Mouse (Mus musculus): ENCODE results near the gene Abcb5. TPM values are rescaled to one million over a fixed set of nuclear protein-coding genes. Genes with fewer than 3 reads are reported as not detected.
"Not testable (repeated sequence)": the region's sequence is repeated elsewhere in the genome, so short reads cannot be mapped to it uniquely, and the experiment has no call there.

Abcb5 gene
- not detected in 2 replicates for polyA plus RNA-seq (2016; fragmentation: Nextera tagmentation; extraction: Ambion mirVana)

GRCm38 (mm10) chr12:118966321-118966720 is at the start of gene Abcb5:
Gene Abcb5 (minus strand): TSS chr12:118966421.
- no peak within 1 kb of the TSS for H3K4me3 ChIP-seq
- WGBS: 92% methylated on average over 4 of the region's 4 CpGs
- no peaks in the 10 kb centered on the region for H3K4me1 ChIP-seq
- H3K27me3 ChIP-seq (ENCODE audit: low read depth, poor library complexity, severe bottlenecking): no peaks in the 10 kb centered on the region
- no peak within 1 kb of the TSS for H3K27ac ChIP-seq
- DNase-seq (ENCODE audit: low spot score): no peak
- no peaks in the 10 kb centered on the region for H3K36me3 ChIP-seq
- no peaks in the 10 kb centered on the region for H3K9me3 ChIP-seq (replicated peaks)

GRCm38 (mm10) chr12:118999230-118999629 is 33.0 kb upstream of the Abcb5 start:
- H3K4me1 ChIP-seq: no peaks in the 10 kb centered on the region
- H3K9me3 ChIP-seq (replicated peaks): no peaks in the 10 kb centered on the region
- no peaks in the 10 kb centered on the region for H3K36me3 ChIP-seq
- no peak for DNase-seq (ENCODE audit: low spot score)
- H3K4me3 ChIP-seq: no peak overlapping the region
- no peaks in the 10 kb centered on the region for H3K27me3 ChIP-seq (ENCODE audit: low read depth, poor library complexity, severe bottlenecking)
- no peak overlapping the region for H3K27ac ChIP-seq
- 83% methylated on average over 2 of the region's 2 CpGs for WGBS

- H3K9me3 ChIP-seq (replicated peaks): no peaks in the 10 kb centered on the region
- no peaks in the 10 kb centered on the region for H3K4me1 ChIP-seq
- H3K4me3 ChIP-seq: no peak overlapping the region
- WGBS: 88% methylated on average over 1 of the region's 1 CpGs
- DNase-seq (ENCODE audit: low spot score): no peak
- no peak overlapping the region for H3K27ac ChIP-seq
- H3K36me3 ChIP-seq: no peaks in the 10 kb centered on the region
- no peaks in the 10 kb centered on the region for H3K27me3 ChIP-seq (ENCODE audit: low read depth, poor library complexity, severe bottlenecking)
Observed at GRCm38 (mm10) chr12:118994328-118995166, 28.3 kb upstream of the Abcb5 start.

GRCm38 (mm10) chr12:118984852-118985251 is 18.6 kb upstream of the Abcb5 start:
- DNase-seq (ENCODE audit: low spot score): no peak
- Histone ChIP-seq H3K27me3 (ENCODE audit: low read depth, poor library complexity, severe bottlenecking) (no peaks in the 10 kb centered on the region), H3K27ac (no peak overlapping the region), H3K9me3 (replicated peaks) (no peaks in the 10 kb centered on the region), H3K4me3 (no peak overlapping the region), H3K36me3 (no peaks in the 10 kb centered on the region), H3K4me1 (no peaks in the 10 kb centered on the region)
- 87% methylated on average over 1 of the region's 1 CpGs for WGBS

GRCm38 (mm10) chr12:118930386-118931318 is 35.6 kb downstream of the Abcb5 start:
- DNase-seq (ENCODE audit: low spot score): peak; percentile 59
- peak overlapping the region; percentile 31; the same call in 1 of the 2 replicates for H3K4me3 ChIP-seq
- H3K9me3 ChIP-seq (replicated peaks): no peaks in the 10 kb centered on the region
- 22% methylated on average over 13 of the region's 13 CpGs for WGBS
- peaks cover 6% of the 10 kb centered on the region for H3K4me1 ChIP-seq
- H3K27me3 ChIP-seq (ENCODE audit: low read depth, poor library complexity, severe bottlenecking): no peaks in the 10 kb centered on the region
- H3K27ac ChIP-seq: peak overlapping the region; percentile 70
- H3K36me3 ChIP-seq: no peaks in the 10 kb centered on the region

GRCm38 (mm10) chr12:118926813-118927281 is 39.4 kb downstream of the Abcb5 start:
- H3K27ac ChIP-seq: peak overlapping the region; percentile 63; the same call in 1 of the 2 replicates

GRCm38 (mm10) chr12:118923874-118924273 is 42.3 kb downstream of the Abcb5 start:
- not testable (repeated sequence) for H3K36me3 ChIP-seq; H3K27ac ChIP-seq; H3K27me3 ChIP-seq (ENCODE audit: low read depth, poor library complexity, severe bottlenecking); H3K4me3 ChIP-seq; H3K9me3 ChIP-seq (replicated peaks); H3K4me1 ChIP-seq; DNase-seq (ENCODE audit: low spot score)
- WGBS: 50% methylated on average over 1 of the region's 1 CpGs

More at GRCm38 (mm10) chr12:118926813-118927281, 39.4 kb downstream of the Abcb5 start:
- 19% methylated on average over 13 of the region's 13 CpGs for WGBS
- no peaks in the 10 kb centered on the region for H3K27me3 ChIP-seq (ENCODE audit: low read depth, poor library complexity, severe bottlenecking)
- H3K4me3 ChIP-seq: peak overlapping the region; percentile 24; the same call in 1 of the 2 replicates
- H3K4me1 ChIP-seq: peaks cover 6% of the 10 kb centered on the region
- DNase-seq (ENCODE audit: low spot score): peak; percentile 41
- H3K9me3 ChIP-seq (replicated peaks): no peaks in the 10 kb centered on the region
- no peaks in the 10 kb centered on the region for H3K36me3 ChIP-seq

- Histone ChIP-seq H3K9me3 (replicated peaks) (no peaks in the 10 kb centered on the region), H3K4me3 (no peak overlapping the region)
- WGBS: 94% methylated on average over 1 of the region's 1 CpGs
Observed at GRCm38 (mm10) chr12:118917771-118918170, 48.5 kb downstream of the Abcb5 start.

GRCm38 (mm10) chr12:118910360-118910759 is 55.9 kb downstream of the Abcb5 start:
- no peak for DNase-seq (ENCODE audit: low spot score)
- no peak overlapping the region for H3K4me3 ChIP-seq
- WGBS: 75% methylated on average over 2 of the region's 2 CpGs
- no peaks in the 10 kb centered on the region for H3K4me1 ChIP-seq
- H3K27me3 ChIP-seq (ENCODE audit: low read depth, poor library complexity, severe bottlenecking): no peaks in the 10 kb centered on the region
- no peaks in the 10 kb centered on the region for H3K9me3 ChIP-seq (replicated peaks)
- H3K36me3 ChIP-seq: no peaks in the 10 kb centered on the region
- H3K27ac ChIP-seq: no peak overlapping the region

More at GRCm38 (mm10) chr12:118917771-118918170, 48.5 kb downstream of the Abcb5 start:
- H3K36me3 ChIP-seq: no peaks in the 10 kb centered on the region
- DNase-seq (ENCODE audit: low spot score): no peak
- no peaks in the 10 kb centered on the region for H3K4me1 ChIP-seq
- no peaks in the 10 kb centered on the region for H3K27me3 ChIP-seq (ENCODE audit: low read depth, poor library complexity, severe bottlenecking)
- no peak overlapping the region for H3K27ac ChIP-seq

GRCm38 (mm10) chr12:118902249-118902648 is 64.0 kb downstream of the Abcb5 start:
- Histone ChIP-seq H3K27ac (no peak overlapping the region), H3K4me1 (peaks cover 4% of the 10 kb centered on the region; the same call in 1 of the 2 replicates), H3K4me3 (no peak overlapping the region), H3K36me3 (no peaks in the 10 kb centered on the region), H3K27me3 (ENCODE audit: low read depth, poor library complexity, severe bottlenecking) (no peaks in the 10 kb centered on the region), H3K9me3 (replicated peaks) (no peaks in the 10 kb centered on the region)
- DNase-seq (ENCODE audit: low spot score): no peak
- WGBS: 37% methylated on average over 5 of the region's 5 CpGs

- H3K4me3 ChIP-seq: no peak overlapping the region
- H3K4me1 ChIP-seq: no peaks in the 10 kb centered on the region
- no peaks in the 10 kb centered on the region for H3K9me3 ChIP-seq (replicated peaks)
- no peak overlapping the region for H3K27ac ChIP-seq
- WGBS: 85% methylated on average over 2 of the region's 2 CpGs
- no peak for DNase-seq (ENCODE audit: low spot score)
- no peaks in the 10 kb centered on the region for H3K27me3 ChIP-seq (ENCODE audit: low read depth, poor library complexity, severe bottlenecking)
- no peaks in the 10 kb centered on the region for H3K36me3 ChIP-seq
Observed at GRCm38 (mm10) chr12:118887964-118888363, 78.3 kb downstream of the Abcb5 start.

GRCm38 (mm10) chr12:118882790-118883189 is 83.4 kb downstream of the Abcb5 start:
- no peaks in the 10 kb centered on the region for H3K36me3 ChIP-seq
- no peaks in the 10 kb centered on the region for H3K9me3 ChIP-seq (replicated peaks)
- H3K27me3 ChIP-seq (ENCODE audit: low read depth, poor library complexity, severe bottlenecking): no peaks in the 10 kb centered on the region
- no peaks in the 10 kb centered on the region for H3K4me1 ChIP-seq
- no peak overlapping the region for H3K27ac ChIP-seq
- no peak overlapping the region for H3K4me3 ChIP-seq
- no peak for DNase-seq (ENCODE audit: low spot score)

Measured in limb, embryonic 10.5 days (tissue).